In genomic region chrX:136104724-136105088, GRCm38 (mm10) we compare ENCODE assay signal across 23 mouse cellular contexts. TPM values are rescaled to one million over a fixed set of nuclear protein-coding genes. Genes with fewer than 3 reads are reported as not detected.
DNase-seq lines count a peak whose midpoint lies in the region; ATAC-seq and TF ChIP-seq lines count a peak whose summit lies in the region.
"Had no signal": no experiment of that assay in that cellular context is flagged by ENCODE, and none has a peak within 500 bp of the region (broad histone marks: within the 10 kb centered on the region; RNA-seq: fewer than 3 reads in every experiment).

No protein-coding gene starts in this region.

- no peak for ATAC-seq in CD4-positive, CD25-positive, alpha-beta regulatory T cell, adult 4 months

- TF ChIP-seq POLR2A in brain, embryonic 14.5 days (IDR thresholded peaks at IDR 0.05; ENCODE audit: borderline replicate concordance, extremely low read depth, insufficient read depth, insufficient read length, poor library complexity, severe bottlenecking): no peak

- no peak for TF ChIP-seq CTCF in layer of hippocampus, adult 2 months (conservative IDR thresholded peaks at IDR 0.05)
- no peak for TF ChIP-seq CTCF in brain, embryonic 14.5 days (IDR thresholded peaks at IDR 0.05; ENCODE audit: borderline replicate concordance, extremely low read depth, insufficient read depth, insufficient read length)

- H3K4me3 ChIP-seq in layer of hippocampus, adult 2 months: no peak overlapping the region
- H3K4me3 ChIP-seq: embryonic facial prominence, embryonic 10.5 days had no signal

- peak overlapping the region; percentile 80 for H3K27ac ChIP-seq in layer of hippocampus, adult 2 months
- H3K27ac ChIP-seq: embryonic facial prominence, embryonic 10.5 days; macrophage had no signal

- DNase-seq in CD4-positive, CD25-positive, alpha-beta regulatory T cell, adult 2 months (ENCODE audit: low read depth, low spot score): peak; percentile 1
- peak; percentile 17 to 49 for DNase-seq in layer of hippocampus, adult 2 months (ENCODE audit: low spot score in 2 of 2)
- DNase-seq in layer of hippocampus, adult 9-10 months (ENCODE audit: low spot score): no peak
- DNase-seq in brain, embryonic 14.5 days (ENCODE audit: low read depth): peak; percentile 70
- peak; percentile 7 for DNase-seq in mesoderm, embryonic 11.5 days (ENCODE audit: low read depth, low spot score)
- DNase-seq in gastrocnemius, postnatal 10 days: no peak
- no peak for DNase-seq in retina, postnatal 1 day
- DNase-seq: adrenal gland, adult 2 months; cerebellum, adult 2 months; kidney, adult 18-20 months; kidney, postnatal 10 days; left cerebral cortex, postnatal 4 days; lung, embryonic 14.5 days; thymus, adult 18-20 months had no signal

RNA-seq across cellular contexts. Expression of gene Nxf3, which starts 19.7 kb away (rescaled TPM):
- polyA plus RNA-seq in CD4-positive, CD25-positive, alpha-beta regulatory T cell, adult 4 months (2017; shearing (Covaris generic)): not detected
- total RNA-seq in layer of hippocampus, adult 2 months (2021): under 1 TPM in 1 of 2 experiments, not detected in 1; 0.12 TPM
- 0.07 and 0.09 TPM in 2 replicates for polyA plus RNA-seq in brain, embryonic 14.5 days (2012; rRNA removed)
- not detected for total RNA-seq in gastrocnemius, postnatal 10 days (2021)
- total RNA-seq: adrenal gland, adult 2 months; granulocyte monocyte progenitor cell, adult 5-6 weeks; hematopoietic stem cell, adult 5-6 weeks; layer of hippocampus, postnatal 36 days; neutrophil, adult 5-6 weeks had no signal
- polyA plus RNA-seq: adrenal gland, adult 2 months; embryonic facial prominence, embryonic 10.5 days; macrophage; small intestine, adult 2 months had no signal

RNA-seq across cellular contexts. Expression of gene Bex4, which starts 34.1 kb away (rescaled TPM):
- not detected for polyA plus RNA-seq in CD4-positive, CD25-positive, alpha-beta regulatory T cell, adult 4 months (2017; shearing (Covaris generic))
- 10 to 100 TPM; 18.5 to 22.0 TPM for total RNA-seq in layer of hippocampus, adult 2 months (2021)
- polyA plus RNA-seq in brain, embryonic 14.5 days (2012; rRNA removed): 64.7 and 73.7 TPM in 2 replicates
- not detected for total RNA-seq in gastrocnemius, postnatal 10 days (2021)
- total RNA-seq: CH12.LX; neutrophil, adult 5-6 weeks had no signal
- polyA plus RNA-seq: adrenal gland, adult 2 months; macrophage had no signal

RNA-seq across cellular contexts. Expression of gene Bex2, which starts 36.7 kb away (rescaled TPM):
- 1 to 10 TPM in 1 of 2 experiments, under 1 TPM in 1; 0.77 to 3.4 TPM for polyA plus RNA-seq in CD4-positive, CD25-positive, alpha-beta regulatory T cell, adult 4 months (2017; shearing (Covaris generic))
- 100 to 1,000 TPM; 365 to 379 TPM for total RNA-seq in layer of hippocampus, adult 2 months (2021)
- 294 and 337 TPM in 2 replicates for polyA plus RNA-seq in brain, embryonic 14.5 days (2012; rRNA removed)
- total RNA-seq in gastrocnemius, postnatal 10 days (2021): 1 to 10 TPM in 1 of 2 experiments, under 1 TPM in 1; 0.73 to 1.3 TPM
- total RNA-seq: CH12.LX; neutrophil, adult 5-6 weeks had no signal
- polyA plus RNA-seq: macrophage had no signal

Comparison
In these comparisons a context has a peak if more than half of its experiments do, and no peak if none do; other contexts are left out.
1. DNase-seq: peak in CD4-positive, CD25-positive, alpha-beta regulatory T cell, adult 2 months (single experiment), layer of hippocampus, adult 2 months (2 of 2), brain, embryonic 14.5 days (single experiment) and mesoderm, embryonic 11.5 days (single experiment); none in layer of hippocampus, adult 9-10 months (single experiment), gastrocnemius, postnatal 10 days (single experiment) and retina, postnatal 1 day (single experiment).
2. RNA of gene Bex4, which starts 34.1 kb away (total RNA-seq): 18.5 to 22.0 TPM in layer of hippocampus, adult 2 months; not detected in gastrocnemius, postnatal 10 days; every median in the first group is over 10 times any median in the second.
3. RNA of gene Bex2, which starts 36.7 kb away (total RNA-seq): 365 to 379 TPM in layer of hippocampus, adult 2 months; 0.73 to 1.3 TPM in gastrocnemius, postnatal 10 days; every median in the first group is over 100 times any median in the second.